Comparison of ENCODE assay signal across 7 mouse cellular contexts in genomic region chr12:84175659-84176061, GRCm38 (mm10). TPM values are rescaled to one million over a fixed set of nuclear protein-coding genes. Genes with fewer than 3 reads are reported as not detected.
DNase-seq lines count a peak whose midpoint lies in the region; ATAC-seq and TF ChIP-seq lines count a peak whose summit lies in the region.

No protein-coding gene starts in this region.

- peak; percentile 79 for ATAC-seq in intestine, embryonic 16.5 days
- peak; percentile 75 for ATAC-seq in midbrain, embryonic 12.5 days (ENCODE audit: low FRiP score, low read depth)

- WGBS in intestine, embryonic 16.5 days = under 1% methylated on average over 20 of the region's 20 CpGs
- WGBS in limb, embryonic 10.5 days = 1% methylated on average over 20 of the region's 20 CpGs
- WGBS in midbrain, embryonic 12.5 days = under 1% methylated on average over 20 of the region's 20 CpGs
- under 1% methylated on average over 20 of the region's 20 CpGs for WGBS in small intestine, adult 2 months

- no peaks in the 10 kb centered on the region for H3K9me3 ChIP-seq in intestine, embryonic 16.5 days (ENCODE audit: control insufficient read depth, low read length)
- no peaks in the 10 kb centered on the region for H3K9me3 ChIP-seq in limb, embryonic 10.5 days (replicated peaks)
- no peaks in the 10 kb centered on the region for H3K9me3 ChIP-seq in midbrain, embryonic 12.5 days

- TF ChIP-seq CTCF in small intestine, adult 2 months (IDR thresholded peaks at IDR 0.05; ENCODE audit: extremely low read depth, insufficient read length, insufficient replicate concordance, low read depth, low read length) = no peak

- TF ChIP-seq POLR2A in small intestine, adult 2 months (IDR thresholded peaks at IDR 0.05; ENCODE audit: low read depth, low read length) = 0 out of 2 replicates have a peak, but pooled peaks have one; percentile 37

- peak overlapping the region; percentile 68 for H3K4me2 ChIP-seq in intestine, embryonic 16.5 days (ENCODE audit: low read depth, low read length)
- H3K4me2 ChIP-seq in midbrain, embryonic 12.5 days (replicated peaks) = peak overlapping the region; percentile 66

- peaks cover 68% of the 10 kb centered on the region for H3K4me1 ChIP-seq in intestine, embryonic 16.5 days (ENCODE audit: control insufficient read depth, insufficient read depth, low read length)
- H3K4me1 ChIP-seq in limb, embryonic 10.5 days = peaks cover 73% of the 10 kb centered on the region
- H3K4me1 ChIP-seq in midbrain, embryonic 12.5 days = peaks cover 48% of the 10 kb centered on the region
- H3K4me1 ChIP-seq in small intestine, adult 2 months (ENCODE audit: control insufficient read depth, insufficient read depth, insufficient read length, low read length) = peaks cover 67% of the 10 kb centered on the region

- H3K36me3 ChIP-seq in intestine, embryonic 16.5 days (ENCODE audit: control insufficient read depth, insufficient read depth, low read length) = peaks cover 17% of the 10 kb centered on the region
- peaks cover 37% of the 10 kb centered on the region for H3K36me3 ChIP-seq in limb, embryonic 10.5 days
- H3K36me3 ChIP-seq in midbrain, embryonic 12.5 days = peaks cover 31% of the 10 kb centered on the region
- peaks cover 30% of the 10 kb centered on the region for H3K36me3 ChIP-seq in small intestine, adult 2 months (ENCODE audit: control insufficient read depth, insufficient read depth, low read length)

- peak overlapping the region; percentile 70 for H3K9ac ChIP-seq in intestine, embryonic 16.5 days (ENCODE audit: low read depth, low read length)
- peak overlapping the region; percentile 81 for H3K9ac ChIP-seq in midbrain, embryonic 12.5 days (replicated peaks)

- no peaks in the 10 kb centered on the region for H3K27me3 ChIP-seq in intestine, embryonic 16.5 days (replicated peaks; ENCODE audit: control insufficient read depth, insufficient read depth, low read length)
- no peaks in the 10 kb centered on the region for H3K27me3 ChIP-seq in limb, embryonic 10.5 days (ENCODE audit: low read depth, poor library complexity, severe bottlenecking)
- no peaks in the 10 kb centered on the region for H3K27me3 ChIP-seq in midbrain, embryonic 12.5 days
- H3K27me3 ChIP-seq in small intestine, adult 2 months (ENCODE audit: control insufficient read depth, insufficient read depth, low read length) = no peaks in the 10 kb centered on the region

- peak; percentile 95 for DNase-seq in adrenal gland, adult 2 months
- DNase-seq in embryo, embryonic 11 days = peak; percentile 84
- DNase-seq in gastrocnemius, postnatal 25 days = peak; percentile 89
- DNase-seq in limb, embryonic 10.5 days (ENCODE audit: low spot score) = peak; percentile 80

- H3K27ac ChIP-seq in intestine, embryonic 16.5 days (ENCODE audit: low read length) = peak overlapping the region; percentile 96
- H3K27ac ChIP-seq in limb, embryonic 10.5 days = peak overlapping the region; percentile 92
- H3K27ac ChIP-seq in midbrain, embryonic 12.5 days (replicated peaks) = peak overlapping the region; percentile 89
- H3K27ac ChIP-seq in small intestine, adult 2 months (ENCODE audit: insufficient read depth, low read depth, low read length) = peak overlapping the region; percentile 97

- H3K4me3 ChIP-seq in intestine, embryonic 16.5 days (ENCODE audit: low read length) = peak overlapping the region; percentile 46
- peak overlapping the region; percentile 58 for H3K4me3 ChIP-seq in limb, embryonic 10.5 days
- H3K4me3 ChIP-seq in midbrain, embryonic 12.5 days = peak overlapping the region; percentile 43
- peak overlapping the region; percentile 51 for H3K4me3 ChIP-seq in small intestine, adult 2 months (ENCODE audit: low read depth, low read length)

RNA-seq across cellular contexts. Expression of gene Pnma1, which starts 27.4 kb away (rescaled TPM):
- under 1 TPM; 0.28 to 0.43 TPM for total RNA-seq in adrenal gland, adult 2 months (2021)
- polyA plus RNA-seq in adrenal gland, adult 2 months (2012; rRNA removed) = 0.15 TPM in 1 of 2 replicates, not detected in the other
- under 1 TPM; 0.10 to 0.24 TPM for total RNA-seq in gastrocnemius, postnatal 25 days (2021)
- 0.34 and 0.67 TPM in 2 replicates for polyA plus RNA-seq in intestine, embryonic 16.5 days (2015; fragmentation: Nextera tagmentation; extraction: Ambion mirVana)
- polyA plus RNA-seq in limb, embryonic 10.5 days (2016; fragmentation: Nextera tagmentation; extraction: Ambion mirVana) = 1.2 TPM in 2 replicates
- polyA plus RNA-seq in midbrain, embryonic 12.5 days (2016; fragmentation: Nextera tagmentation; extraction: Ambion mirVana) = 3.6 and 3.7 TPM in 2 replicates
- 0.10 and 0.33 TPM in 2 replicates for polyA plus RNA-seq in small intestine, adult 2 months (2012; rRNA removed)

RNA-seq across cellular contexts. Expression of gene Elmsan1, which starts 43.0 kb away (rescaled TPM):
- 10 to 100 TPM; 17.0 to 22.7 TPM for total RNA-seq in adrenal gland, adult 2 months (2021)
- 14.4 and 20.4 TPM in 2 replicates for polyA plus RNA-seq in adrenal gland, adult 2 months (2012; rRNA removed)
- total RNA-seq in gastrocnemius, postnatal 25 days (2021) = 1 to 10 TPM; 8.0 to 9.9 TPM
- polyA plus RNA-seq in intestine, embryonic 16.5 days (2015; fragmentation: Nextera tagmentation; extraction: Ambion mirVana) = 6.3 and 6.7 TPM in 2 replicates
- polyA plus RNA-seq in limb, embryonic 10.5 days (2016; fragmentation: Nextera tagmentation; extraction: Ambion mirVana) = 9.2 and 10.7 TPM in 2 replicates
- polyA plus RNA-seq in midbrain, embryonic 12.5 days (2016; fragmentation: Nextera tagmentation; extraction: Ambion mirVana) = 6.5 and 6.6 TPM in 2 replicates
- 8.9 and 25.9 TPM in 2 replicates for polyA plus RNA-seq in small intestine, adult 2 months (2012; rRNA removed)

Comparison
In these comparisons a context has a peak if more than half of its experiments do, and no peak if none do; other contexts are left out.
1. Peak in every context shown above with its lines: DNase-seq, ATAC-seq, H3K4me3 ChIP-seq and H3K27ac ChIP-seq.